In genomic region chr3:142362092-142362491, GRCm38 (mm10) we compare ENCODE assay signal across 22 mouse cellular contexts.
"Had no signal": no experiment of that assay in that cellular context is flagged by ENCODE, and none has a peak within 500 bp of the region (broad histone marks: within the 10 kb centered on the region; RNA-seq: fewer than 3 reads in every experiment).

No protein-coding gene starts in this region.

- H3K4me2 ChIP-seq: limb, embryonic 13.5 days; liver, embryonic 12.5 days; liver, embryonic 15.5 days; lung, embryonic 15.5 days; midbrain, embryonic 13.5 days; neural tube, embryonic 13.5 days had no signal

- DNase-seq: kidney, adult 18-20 months; kidney, adult 9 months; kidney, postnatal 14 days; kidney, postnatal 4 days; liver; lung, adult 18-20 months; lung, postnatal 10 days; lung, postnatal 36 days; right cerebral cortex, adult 18-20 months; right cerebral cortex, postnatal 14 days; right cerebral cortex, postnatal 4 days; thymus, adult 2 months; thymus, postnatal 14 days had no signal

- H3K4me3 ChIP-seq: limb, embryonic 13.5 days; liver, embryonic 12.5 days; liver, embryonic 15.5 days; lung, embryonic 15.5 days; megakaryocyte, embryonic 14.5 days; midbrain, embryonic 10.5 days; midbrain, embryonic 13.5 days; neural tube, embryonic 13.5 days had no signal

- H3K36me3 ChIP-seq: limb, embryonic 13.5 days; liver, embryonic 12.5 days; liver, embryonic 15.5 days; lung, embryonic 15.5 days; midbrain, embryonic 10.5 days; midbrain, embryonic 13.5 days; neural tube, embryonic 13.5 days had no signal

- H3K9me3 ChIP-seq: limb, embryonic 13.5 days; liver, embryonic 12.5 days; liver, embryonic 15.5 days; lung, embryonic 15.5 days; megakaryocyte, embryonic 14.5 days; midbrain, embryonic 10.5 days; midbrain, embryonic 13.5 days; neural tube, embryonic 13.5 days had no signal

- H3K4me1 ChIP-seq: liver, embryonic 12.5 days; liver, embryonic 15.5 days; lung, embryonic 15.5 days; midbrain, embryonic 10.5 days; midbrain, embryonic 13.5 days; neural tube, embryonic 13.5 days had no signal

- ATAC-seq: liver, embryonic 12.5 days; midbrain, embryonic 13.5 days had no signal

- H3K27me3 ChIP-seq: liver, embryonic 12.5 days; liver, embryonic 15.5 days; lung, embryonic 15.5 days; megakaryocyte, embryonic 14.5 days; midbrain, embryonic 13.5 days; neural tube, embryonic 13.5 days had no signal

- H3K9ac ChIP-seq: limb, embryonic 13.5 days; liver, embryonic 12.5 days; liver, embryonic 15.5 days; lung, embryonic 15.5 days; midbrain, embryonic 13.5 days; neural tube, embryonic 13.5 days had no signal

- H3K27ac ChIP-seq: limb, embryonic 13.5 days; liver, embryonic 12.5 days; liver, embryonic 15.5 days; lung, embryonic 15.5 days; midbrain, embryonic 10.5 days; midbrain, embryonic 13.5 days; neural tube, embryonic 13.5 days; stomach, postnatal 0 days had no signal
